In genomic region chr3:52044651-52045050, GRCm38 (mm10) we compare ENCODE assay signal across 9 mouse cellular contexts.
DNase-seq lines count a peak whose midpoint lies in the region; ATAC-seq and TF ChIP-seq lines count a peak whose summit lies in the region.
"Had no signal": no experiment of that assay in that cellular context is flagged by ENCODE, and none has a peak within 500 bp of the region (broad histone marks: within the 10 kb centered on the region; RNA-seq: fewer than 3 reads in every experiment).

No protein-coding gene starts in this region.

- 60% methylated on average over 14 of the region's 14 CpGs for WGBS in kidney, adult 2 months
- 10% methylated on average over 14 of the region's 14 CpGs for WGBS in heart, embryonic 15.5 days
- WGBS in liver, embryonic 14.5 days (ENCODE audit: insufficient replicate concordance): 30% methylated on average over 14 of the region's 14 CpGs

- no peak overlapping the region for H3K4me3 ChIP-seq in kidney, adult 2 months (ENCODE audit: insufficient read depth, low read depth, low read length)
- peak overlapping the region; percentile 45 for H3K4me3 ChIP-seq in heart, embryonic 15.5 days
- H3K4me3 ChIP-seq in liver, embryonic 14.5 days (ENCODE audit: insufficient read depth in 1 of 2, low read depth in 2 of 2, low read length in 2 of 2): no peak overlapping the region
- H3K4me3 ChIP-seq: erythroblast, embryonic 14.5 days had no signal

- H3K4me2 ChIP-seq in heart, embryonic 15.5 days: peak overlapping the region; percentile 66
- peak overlapping the region; percentile 53 for H3K4me2 ChIP-seq in liver, embryonic 14.5 days (ENCODE audit: low read depth)

- no peaks in the 10 kb centered on the region for H3K9me3 ChIP-seq in heart, embryonic 15.5 days (replicated peaks)
- H3K9me3 ChIP-seq in liver, embryonic 14.5 days (ENCODE audit: control insufficient read depth, low read length): no peaks in the 10 kb centered on the region

- ATAC-seq in heart, embryonic 15.5 days (replicated peaks; ENCODE audit: insufficient number of reproducible peaks, insufficient read depth, low FRiP score, low read depth): no peak
- ATAC-seq in liver, embryonic 14.5 days (ENCODE audit: insufficient read depth): no peak

- H3K4me1 ChIP-seq in kidney, adult 2 months (ENCODE audit: control insufficient read depth, insufficient read depth, low read length): peaks cover 7% of the 10 kb centered on the region; the same call in 1 of the 2 replicates
- H3K4me1 ChIP-seq in heart, embryonic 15.5 days (replicated peaks): peaks cover 41% of the 10 kb centered on the region
- peaks cover 5 to 35% of the 10 kb centered on the region in 2 experiments; a peak in 3 of 4 replicates for H3K4me1 ChIP-seq in liver, embryonic 14.5 days (replicated peaks; ENCODE audit: control insufficient read depth in 2 of 2, insufficient read depth in 2 of 2, low read length in 1 of 2)

- H3K27me3 ChIP-seq in kidney, adult 2 months (replicated peaks; ENCODE audit: control insufficient read depth, insufficient read depth, low read length): no peaks in the 10 kb centered on the region
- no peaks in the 10 kb centered on the region for H3K27me3 ChIP-seq in heart, embryonic 15.5 days
- H3K27me3 ChIP-seq in liver, embryonic 14.5 days (ENCODE audit: control insufficient read depth, insufficient read depth, low read length): no peaks in the 10 kb centered on the region

- TF ChIP-seq POLR2A in kidney, adult 2 months (IDR thresholded peaks at IDR 0.05; ENCODE audit: low read depth, low read length): no peak

- peak; percentile 10 for DNase-seq in kidney, adult 2 months
- no peak for DNase-seq in kidney, adult 18-20 months
- DNase-seq in cerebellum, adult 9-11 months: peak; percentile 49
- no peak for DNase-seq in liver, embryonic 14.5 days (ENCODE audit: low read depth in 3 of 3, low spot score in 3 of 3)
- DNase-seq in spleen, adult 12 weeks (ENCODE audit: low spot score): no peak
- DNase-seq in gastrocnemius, postnatal 10 days: no peak
- DNase-seq in urinary bladder, adult 2 months (ENCODE audit: low spot score): no peak

- TF ChIP-seq EP300 in liver, embryonic 14.5 days (IDR thresholded peaks at IDR 0.05; ENCODE audit: low read depth): no peak

- H3K27ac ChIP-seq in kidney, adult 2 months (ENCODE audit: insufficient read depth, low read depth, low read length): peak overlapping the region; percentile 26; the same call in 1 of the 2 replicates
- H3K27ac ChIP-seq in heart, embryonic 15.5 days: peak overlapping the region; percentile 93
- H3K27ac ChIP-seq in liver, embryonic 14.5 days: no peak overlapping the region

- TF ChIP-seq CTCF in kidney, adult 2 months (conservative IDR thresholded peaks at IDR 0.05; ENCODE audit: insufficient read depth, insufficient read length, low read depth, low read length): no peak
- TF ChIP-seq CTCF in liver, embryonic 14.5 days (IDR thresholded peaks at IDR 0.05; ENCODE audit: low read depth): no peak

- H3K36me3 ChIP-seq in kidney, adult 2 months (ENCODE audit: control insufficient read depth, insufficient read depth, low read length): no peaks in the 10 kb centered on the region
- H3K36me3 ChIP-seq in heart, embryonic 15.5 days: no peaks in the 10 kb centered on the region
- no peaks in the 10 kb centered on the region for H3K36me3 ChIP-seq in liver, embryonic 14.5 days (replicated peaks; ENCODE audit: control insufficient read depth, insufficient read depth, low read depth)

- H3K9ac ChIP-seq in heart, embryonic 15.5 days: peak overlapping the region; percentile 39
- H3K9ac ChIP-seq in liver, embryonic 14.5 days (replicated peaks): no peak overlapping the region

Comparison
In these comparisons a context has a peak if more than half of its experiments do, and no peak if none do; other contexts are left out.
1. DNase-seq: peak in kidney, adult 2 months (single experiment) and cerebellum, adult 9-11 months (single experiment); none in kidney, adult 18-20 months (single experiment), liver, embryonic 14.5 days (0 of 3), spleen, adult 12 weeks (single experiment), gastrocnemius, postnatal 10 days (single experiment) and urinary bladder, adult 2 months (single experiment).